Mouse (Mus musculus) ES-Bruce4 (cell line): ENCODE measurements around the gene Syp.

Source experiments
- CTCF ChIP-seq: IDR thresholded peaks from one replicate; pipeline ENCODE4 v1.8.1; 2011; ENCODE audit warnings: low read depth, low read length
- EP300 ChIP-seq: IDR thresholded peaks from 2 replicates; pipeline ENCODE4 v1.6.1; 2011; ENCODE audit warnings: low read depth, low read length; ENCODE audit not compliant: insufficient read depth
- POLR2A ChIP-seq: IDR thresholded peaks from one replicate; pipeline ENCODE4 v1.8.1; 2011; ENCODE audit warnings: low read length; ENCODE audit not compliant: insufficient read depth

GRCm38 (mm10) chrX:7658785-7659589 lies 20.7 kb downstream of the Syp start:
- TF ChIP-seq POLR2A (no peak), CTCF (no peak), EP300 (no peak)
